Mouse (Mus musculus): ENCODE data around the gene Nol12. TPM values are rescaled to one million over a fixed set of nuclear protein-coding genes. Genes with fewer than 3 reads are reported as not detected.

Nol12 gene
- 10 to 100 TPM; 14.2 to 16.2 TPM for total RNA-seq (2021)

DNA sequence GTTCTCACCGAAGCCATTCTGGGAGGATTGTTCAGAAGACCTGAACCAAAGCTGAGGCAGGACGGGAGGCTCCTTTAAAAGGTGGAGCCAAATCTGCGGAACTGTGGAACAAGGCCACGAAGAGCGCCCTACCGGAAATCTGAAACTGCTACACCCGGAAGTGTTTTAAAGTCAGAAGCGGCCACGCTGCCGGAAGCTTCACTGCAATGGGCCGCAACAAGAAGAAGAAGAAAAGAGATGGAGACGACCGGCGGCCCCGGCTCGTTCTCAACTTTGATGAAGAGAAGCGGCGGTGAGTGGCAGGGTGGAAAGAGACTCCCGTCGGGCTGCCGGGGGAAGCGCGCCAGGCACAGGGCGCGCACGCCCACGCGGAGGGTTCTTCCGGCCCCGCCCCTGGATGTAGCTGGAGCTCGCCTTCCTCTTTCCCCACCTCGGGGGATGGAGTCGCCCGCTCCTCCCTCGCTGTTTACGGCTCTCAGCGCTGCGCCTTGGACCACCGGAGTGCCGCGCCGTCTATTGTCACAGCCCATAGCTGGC lies at the start of gene Nol12:
TSS of gene Nol12 (plus strand) at position 150 of the 537 bp plus-strand sequence.
- intact Hi-C loops (cut with DNase I) = loop anchor here (2.0 kb wide), 1 partner anchor 58 kb away; the partner anchor contains the start of gene Gga1
- DNase-seq = peak; percentile 85 to 87

DNA sequence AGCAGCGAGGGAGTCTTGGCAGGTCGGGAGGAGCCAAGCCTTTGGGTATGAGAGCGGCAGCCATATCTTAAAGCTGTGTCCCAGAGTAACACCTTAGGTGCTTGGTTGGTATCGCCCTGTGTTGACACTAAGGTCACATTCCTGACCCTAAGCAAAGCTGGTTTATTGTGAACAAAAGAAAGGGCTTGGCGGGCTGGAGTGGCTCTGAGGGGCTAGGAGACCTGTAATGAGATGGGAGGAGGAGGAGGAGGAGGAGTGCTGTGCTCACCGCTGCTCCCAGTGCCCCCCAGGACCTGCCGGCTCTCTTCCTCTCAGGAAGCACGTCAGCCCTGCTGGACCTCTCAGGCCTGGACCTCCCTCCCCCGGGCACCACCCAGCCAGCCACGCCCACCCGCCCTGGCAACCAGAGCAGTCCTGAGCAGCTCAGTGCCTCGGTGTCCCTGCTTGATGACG lies 45.3 kb upstream of the Nol12 start:
- intact Hi-C loops (cut with DNase I) = no loop called here
- no peak for DNase-seq

DNA sequence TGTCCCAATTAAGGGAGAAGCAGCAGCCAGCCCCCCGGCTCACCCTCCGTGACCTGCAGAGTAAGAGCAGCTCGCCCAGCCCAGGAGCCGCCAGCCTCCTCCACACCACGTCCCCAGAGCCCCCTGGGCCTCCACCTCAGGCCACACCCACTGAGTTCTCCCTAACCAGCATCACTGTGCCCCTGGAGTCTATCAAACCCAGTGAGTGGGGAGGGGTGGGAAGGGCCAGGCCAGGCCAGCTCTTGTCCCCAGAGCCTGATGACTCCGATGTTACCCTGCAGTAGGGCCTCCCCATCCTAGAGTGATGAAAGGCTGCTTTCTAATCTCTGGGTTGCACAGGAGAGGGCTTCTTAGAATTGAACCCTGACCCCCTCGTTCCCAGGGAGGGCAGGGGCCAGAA lies 42.3 kb upstream of the Nol12 start:
- DNase-seq = no peak
- intact Hi-C loops (cut with DNase I) = no loop called here

DNA sequence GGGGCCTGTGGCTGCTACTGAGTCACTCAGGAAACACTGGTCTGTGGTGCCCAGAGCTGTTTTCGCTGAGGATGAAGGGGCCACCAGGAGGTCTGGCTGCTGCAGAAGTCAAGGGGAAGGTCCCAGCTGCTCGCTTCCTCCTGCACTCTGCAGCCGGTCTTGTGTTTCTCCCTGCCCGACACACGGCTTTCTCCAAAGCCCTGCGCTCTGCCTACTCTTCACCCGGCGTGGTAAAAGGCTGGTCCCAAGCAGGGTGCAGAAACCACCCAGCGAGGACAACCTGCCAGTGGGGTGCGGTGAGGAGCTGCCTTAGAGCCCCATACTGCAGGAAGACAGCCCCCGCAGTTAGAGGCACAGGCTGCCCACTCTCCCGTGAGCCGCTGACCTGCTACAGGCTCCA lies 40.0 kb upstream of the Nol12 start:
- intact Hi-C loops (cut with DNase I) = no loop called here
- DNase-seq = no peak

DNA sequence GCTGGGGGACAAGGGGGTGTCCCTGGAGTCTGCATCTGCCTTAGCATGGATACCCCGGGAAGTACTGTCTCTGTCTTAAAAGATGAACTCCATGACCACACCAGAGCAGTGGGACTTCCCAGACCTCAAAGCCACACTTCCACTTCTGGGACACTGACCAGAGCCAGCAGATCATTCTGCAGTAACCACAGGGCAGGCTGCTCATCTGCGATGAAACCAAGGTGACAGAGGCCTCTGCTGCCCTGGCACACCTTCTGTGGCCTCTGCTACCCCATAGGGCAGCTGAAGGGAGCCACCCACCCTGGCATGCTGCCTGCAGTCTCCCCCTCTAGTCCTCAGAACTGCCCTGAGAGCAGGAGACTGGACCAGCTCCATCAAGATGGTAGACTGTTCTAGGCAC lies 39.0 kb upstream of the Nol12 start:
- intact Hi-C loops (cut with DNase I) = no loop called here
- no peak for DNase-seq

DNA sequence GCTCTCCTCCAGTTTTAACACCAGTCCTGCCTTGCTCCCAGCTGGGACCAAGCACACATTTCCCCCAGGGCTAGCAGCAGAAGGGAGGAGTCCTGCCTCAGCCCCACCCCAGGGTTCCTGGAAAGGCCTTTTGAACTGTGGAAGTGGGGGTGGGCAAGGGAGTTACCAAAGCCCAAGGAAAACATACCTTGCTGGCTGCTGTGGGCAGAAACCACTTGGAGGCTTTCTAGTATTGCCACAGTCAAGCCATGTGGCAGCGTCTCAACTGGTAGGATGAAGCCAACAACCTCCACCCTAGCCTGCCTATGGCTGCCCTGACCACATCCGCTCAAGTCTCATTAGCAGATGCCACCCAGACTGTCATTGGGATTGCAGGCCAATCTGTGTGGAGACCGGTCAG lies 38.6 kb upstream of the Nol12 start:
- intact Hi-C loops (cut with DNase I) = no loop called here

DNA sequence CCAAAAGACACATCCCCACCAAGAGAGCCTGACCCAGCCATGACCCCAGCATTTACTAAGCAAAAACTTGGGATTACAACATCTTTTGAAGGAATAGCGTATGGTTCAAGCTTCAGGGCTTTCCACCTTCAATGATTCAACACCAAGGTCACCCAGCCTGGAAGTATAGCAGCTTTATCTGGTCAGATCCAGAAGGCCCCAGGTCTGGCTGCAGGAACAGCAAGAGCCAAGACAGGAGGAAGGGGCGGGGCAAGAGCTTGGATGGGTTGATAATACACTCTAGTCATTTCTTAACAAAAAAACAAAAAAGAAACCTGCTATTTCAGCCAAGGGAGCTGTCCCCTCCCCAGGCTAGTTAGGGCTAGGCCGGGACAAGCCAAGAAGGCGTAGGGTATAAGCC lies 37.2 kb upstream of the Nol12 start:
- intact Hi-C loops (cut with DNase I) = no loop called here
- DNase-seq = no peak

More for the DNA sequence above, 38.6 kb upstream of the Nol12 start:
- no peak for DNase-seq

DNA sequence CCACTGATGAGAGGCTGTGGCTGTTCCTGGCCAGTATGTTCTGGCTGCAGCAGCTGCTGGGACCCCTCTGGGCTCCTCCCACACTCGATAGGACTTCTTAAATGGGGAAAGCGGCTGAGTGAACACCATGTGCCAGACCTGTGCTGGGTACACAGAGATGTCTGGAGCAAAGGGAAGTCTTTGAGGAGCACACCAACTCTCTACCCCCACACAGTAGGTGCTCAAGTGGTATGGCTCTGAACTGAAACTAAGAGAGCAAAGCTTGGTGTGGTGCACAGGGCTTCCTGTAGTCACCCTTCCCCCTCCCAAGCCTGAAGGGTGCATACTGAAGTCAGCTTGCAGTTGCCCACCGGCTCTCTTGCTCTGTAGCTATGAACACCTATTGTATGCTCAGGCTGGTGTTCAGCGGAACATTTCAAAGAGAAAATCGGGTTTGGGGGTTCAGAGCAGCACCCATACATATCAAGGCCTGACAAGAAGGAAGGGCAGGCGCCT lies 36.2 kb upstream of the Nol12 start:
- intact Hi-C loops (cut with DNase I) = no loop called here
- no peak for DNase-seq

DNA sequence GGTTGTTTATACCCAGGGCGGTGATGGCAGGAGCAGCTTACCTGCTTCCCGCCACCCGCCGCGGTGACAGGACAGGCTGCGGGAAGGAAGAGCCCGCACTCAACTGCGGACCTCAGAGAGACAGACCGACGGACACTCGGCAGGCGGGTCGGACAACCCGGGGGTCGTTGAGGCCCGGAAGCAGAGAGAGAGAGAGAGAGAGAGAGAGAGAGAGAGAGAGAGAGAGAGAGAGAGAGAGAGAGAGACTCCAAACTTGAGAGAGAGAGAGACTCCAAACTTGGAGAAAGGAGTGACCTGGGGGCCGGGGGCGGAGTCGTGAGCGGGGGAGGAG lies 35.4 kb upstream of the Nol12 start, which contains the start of gene Gm49510:
TSS of gene Gm49510 (plus strand) at position 259 of the 331 bp plus-strand sequence.
- intact Hi-C loops (cut with DNase I) = no loop called here
- no peak for DNase-seq

DNA sequence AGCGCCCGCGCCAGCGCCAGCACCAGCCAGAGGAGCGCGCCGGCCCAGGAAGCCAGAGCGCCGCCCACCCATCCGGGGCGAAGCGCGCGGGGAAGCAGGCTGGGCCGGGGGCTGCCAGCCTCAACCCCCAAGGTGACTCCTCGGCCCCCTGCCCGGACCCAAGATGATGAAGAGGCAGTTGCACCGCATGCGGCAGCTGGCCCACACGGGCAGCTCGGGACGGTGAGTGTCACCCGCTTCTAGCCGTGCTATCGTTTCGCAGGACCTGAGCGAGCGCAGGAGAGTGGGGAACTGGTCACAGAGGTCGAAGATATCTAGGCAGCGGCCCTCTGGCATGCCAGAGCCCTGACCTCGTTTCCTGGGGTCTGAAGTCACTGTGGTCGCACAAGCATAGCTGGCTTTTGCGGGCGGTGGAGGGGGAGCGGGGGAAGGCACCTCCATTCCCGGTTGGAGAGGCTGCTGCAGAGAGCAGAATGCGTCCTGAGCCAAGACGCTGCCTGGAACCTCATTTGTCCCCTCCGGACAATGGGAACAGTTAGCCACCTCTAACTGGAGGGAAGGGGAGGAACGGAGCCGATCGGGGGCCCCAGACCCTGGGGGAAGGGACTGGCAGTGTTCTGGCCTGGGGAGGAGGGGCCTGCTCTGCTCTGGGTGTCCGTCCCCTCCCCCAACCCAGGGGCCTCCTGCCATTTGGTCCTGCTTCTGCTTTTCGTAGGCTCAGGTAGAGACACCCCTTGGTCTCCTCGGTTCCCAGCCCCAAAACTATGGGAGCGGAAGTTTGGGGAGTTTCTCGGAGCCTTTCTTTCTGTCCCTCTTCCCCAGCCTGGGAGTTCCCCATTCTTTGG lies 34.8 kb upstream of the Nol12 start, which contains the start of gene Sh3bp1:
TSS of gene Sh3bp1 (plus strand) at position 29 of the 845 bp plus-strand sequence.
- DNase-seq = peak; percentile 67
- intact Hi-C loops (cut with DNase I) = loop anchor here (5.0 kb wide), 1 partner anchor 42 kb away; no protein-coding TSS in a partner anchor

DNA sequence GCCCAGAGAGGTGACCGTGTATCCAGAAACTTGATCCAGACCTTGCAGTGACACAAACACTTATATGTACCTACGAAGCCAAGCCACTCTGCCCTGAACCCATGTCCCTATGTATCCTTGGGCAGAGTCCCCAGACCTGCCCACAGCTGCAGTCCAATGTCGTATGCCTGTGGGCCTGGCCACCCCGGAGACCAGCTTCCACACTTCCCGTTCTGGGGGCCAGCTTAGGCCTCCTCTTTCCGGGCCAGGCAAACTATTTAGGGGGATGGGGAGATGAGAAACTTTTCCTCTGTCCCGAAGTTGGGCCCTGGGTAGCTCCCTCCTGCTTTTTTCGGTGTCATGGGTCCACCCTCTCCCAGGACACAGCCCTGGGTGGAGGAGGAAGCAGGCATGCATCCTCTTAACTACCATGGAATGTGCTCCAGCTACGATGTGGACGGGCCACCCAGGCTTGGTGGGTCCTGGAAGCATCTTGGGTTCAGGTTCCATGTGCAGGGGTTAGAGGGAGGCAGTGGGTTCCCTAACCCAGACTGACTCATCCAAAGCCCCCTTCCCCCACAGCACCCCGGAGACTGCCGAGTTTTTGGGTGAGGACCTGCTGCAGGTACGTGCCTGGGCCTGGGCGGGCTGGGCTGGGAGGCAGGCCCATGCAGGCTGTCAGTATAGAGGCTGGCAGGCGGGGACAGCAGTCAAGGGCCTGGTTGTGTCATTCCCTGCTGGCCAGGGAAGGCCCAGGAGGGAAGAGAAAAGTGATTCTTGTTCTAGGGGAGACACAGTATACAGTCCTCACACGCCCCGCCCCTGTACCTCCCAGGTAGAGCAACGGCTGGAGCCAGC lies 33.9 kb upstream of the Nol12 start:
- intact Hi-C loops (cut with DNase I) = loop anchor here (5.0 kb wide), 1 partner anchor 41 kb away; no protein-coding TSS in a partner anchor

DNA sequence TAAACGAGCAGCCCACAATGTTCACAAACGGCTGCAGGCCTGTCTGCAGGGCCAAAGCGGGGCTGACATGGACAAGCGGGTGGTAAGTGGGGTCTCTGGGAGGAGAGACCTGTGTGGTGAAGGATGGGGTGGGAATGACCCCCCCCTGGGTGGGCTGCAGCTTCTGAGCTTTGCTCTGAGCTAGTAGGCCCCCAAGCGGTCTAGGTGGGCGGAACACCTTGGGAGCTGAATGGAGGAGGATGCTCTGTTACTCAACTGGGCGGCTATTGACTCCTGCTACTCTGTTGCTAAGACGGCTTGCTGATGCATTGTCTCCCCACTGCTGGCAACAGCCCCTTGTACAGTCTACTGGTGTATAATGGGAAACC lies 33.3 kb upstream of the Nol12 start:
- intact Hi-C loops (cut with DNase I) = loop anchor here (5.0 kb wide), 1 partner anchor 41 kb away; no protein-coding TSS in a partner anchor
- no peak for DNase-seq

More for the DNA sequence above, 33.9 kb upstream of the Nol12 start:
- no peak for DNase-seq

DNA sequence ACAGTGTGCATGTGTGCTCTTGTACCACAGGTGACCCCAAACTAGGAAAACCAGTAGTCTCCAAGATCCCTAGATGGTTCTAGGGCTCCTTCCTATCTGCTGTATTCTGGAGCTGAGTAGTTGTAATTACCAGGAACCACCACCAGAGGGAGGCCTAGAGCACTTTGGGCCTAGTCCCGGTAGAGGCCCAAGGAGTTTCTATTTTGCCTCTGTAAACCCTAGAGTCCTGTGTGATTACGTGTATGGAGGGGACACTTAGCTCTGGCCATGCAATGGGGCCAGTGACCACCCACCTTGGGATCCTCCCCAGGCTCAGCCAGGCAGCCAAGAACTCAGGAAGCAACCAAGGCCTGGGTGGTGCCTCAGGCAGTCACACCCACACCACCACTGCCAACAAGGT lies 31.5 kb upstream of the Nol12 start:
- intact Hi-C loops (cut with DNase I) = loop anchor here (5.0 kb wide), 1 partner anchor 39 kb away; no protein-coding TSS in a partner anchor
- peak; percentile 86 for DNase-seq

DNA sequence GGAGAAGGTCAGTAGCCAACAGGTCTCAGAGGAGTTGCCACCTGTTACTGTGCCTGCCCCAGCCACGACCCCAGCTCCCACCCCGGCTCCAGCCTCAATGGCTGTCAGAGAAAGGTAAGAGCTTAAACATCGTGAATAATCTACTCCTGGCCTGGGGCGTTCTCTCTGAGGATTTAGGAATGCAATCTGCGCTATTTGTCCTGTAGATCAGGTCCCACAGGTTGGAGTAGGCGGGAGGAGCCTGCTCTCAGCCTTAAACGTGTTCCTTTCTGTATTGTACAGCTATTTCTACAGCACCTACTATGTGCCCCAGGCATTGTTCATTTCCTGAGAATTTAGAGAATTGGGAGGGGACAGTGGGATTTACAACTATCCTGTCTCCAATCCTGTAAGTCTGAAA lies 26.3 kb upstream of the Nol12 start:
- intact Hi-C loops (cut with DNase I) = no loop called here
- no peak for DNase-seq

DNA sequence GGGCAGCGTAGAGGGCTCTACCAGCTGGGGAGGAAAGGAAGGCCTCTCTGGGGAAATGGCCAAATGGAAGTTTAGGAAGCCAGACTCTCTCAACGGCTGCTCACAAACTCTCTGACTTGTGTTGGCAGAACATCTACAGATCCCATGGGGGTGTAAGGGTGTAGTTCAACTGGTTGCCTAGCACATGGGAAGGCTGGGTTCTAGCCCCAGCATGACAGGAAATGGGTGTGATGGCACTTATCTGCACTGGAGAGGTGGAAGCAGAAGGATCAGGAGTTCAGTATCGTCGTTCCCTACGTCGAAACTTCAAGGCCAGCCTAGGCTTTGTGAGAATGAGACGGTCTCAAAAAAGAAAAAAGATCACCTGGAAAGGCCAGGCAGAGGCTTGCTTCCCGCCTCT lies 25.8 kb upstream of the Nol12 start:
- intact Hi-C loops (cut with DNase I) = no loop called here
- no peak for DNase-seq

DNA sequence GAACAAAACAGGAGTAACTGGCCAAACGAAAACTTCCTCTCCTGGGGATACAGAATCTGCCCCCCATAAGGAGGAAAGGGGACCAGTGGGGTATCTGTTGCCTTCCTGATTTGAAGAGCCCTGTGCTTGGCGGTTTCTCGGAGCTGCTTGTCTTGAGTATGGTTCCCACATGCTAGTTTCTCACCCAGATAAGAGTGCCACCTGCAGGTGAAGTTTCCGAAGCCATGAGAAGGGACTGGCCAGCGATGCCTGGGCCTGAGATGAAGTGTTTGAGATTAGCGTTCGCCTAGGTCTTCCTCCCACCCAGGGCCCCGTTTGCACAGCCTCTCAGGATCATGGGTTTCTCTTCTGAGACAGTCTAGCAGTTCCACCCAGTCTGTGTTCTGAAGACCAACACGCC lies 22.7 kb upstream of the Nol12 start:
- intact Hi-C loops (cut with DNase I) = no loop called here
- DNase-seq = no peak

DNA sequence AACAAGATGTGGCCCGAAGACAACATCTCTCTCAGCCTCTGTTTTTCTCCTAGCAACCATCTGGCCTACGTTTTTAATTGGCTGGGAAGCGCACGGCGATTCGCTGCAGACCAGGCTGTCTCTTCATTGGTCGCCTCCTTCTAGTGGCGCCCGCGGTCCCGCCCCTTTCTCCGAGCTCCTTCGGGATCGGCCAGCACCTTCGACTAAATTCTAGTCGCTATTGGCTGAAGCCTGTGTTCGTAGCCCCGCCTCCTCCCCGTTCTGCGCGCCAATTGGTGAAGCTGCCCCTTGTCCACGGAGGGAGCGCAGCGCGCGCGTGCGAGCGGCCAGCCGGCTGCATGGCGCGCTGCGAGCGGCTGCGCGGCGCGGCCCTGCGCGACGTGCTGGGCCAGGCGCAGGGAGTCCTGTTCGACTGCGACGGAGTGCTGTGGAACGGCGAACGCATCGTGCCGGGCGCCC lies 21.1 kb upstream of the Nol12 start, which contains the start of gene Pdxp:
TSS of gene Pdxp (plus strand) at position 288 of the 459 bp plus-strand sequence.
- intact Hi-C loops (cut with DNase I) = no loop called here
- peak; percentile 85 to 86 for DNase-seq

DNA sequence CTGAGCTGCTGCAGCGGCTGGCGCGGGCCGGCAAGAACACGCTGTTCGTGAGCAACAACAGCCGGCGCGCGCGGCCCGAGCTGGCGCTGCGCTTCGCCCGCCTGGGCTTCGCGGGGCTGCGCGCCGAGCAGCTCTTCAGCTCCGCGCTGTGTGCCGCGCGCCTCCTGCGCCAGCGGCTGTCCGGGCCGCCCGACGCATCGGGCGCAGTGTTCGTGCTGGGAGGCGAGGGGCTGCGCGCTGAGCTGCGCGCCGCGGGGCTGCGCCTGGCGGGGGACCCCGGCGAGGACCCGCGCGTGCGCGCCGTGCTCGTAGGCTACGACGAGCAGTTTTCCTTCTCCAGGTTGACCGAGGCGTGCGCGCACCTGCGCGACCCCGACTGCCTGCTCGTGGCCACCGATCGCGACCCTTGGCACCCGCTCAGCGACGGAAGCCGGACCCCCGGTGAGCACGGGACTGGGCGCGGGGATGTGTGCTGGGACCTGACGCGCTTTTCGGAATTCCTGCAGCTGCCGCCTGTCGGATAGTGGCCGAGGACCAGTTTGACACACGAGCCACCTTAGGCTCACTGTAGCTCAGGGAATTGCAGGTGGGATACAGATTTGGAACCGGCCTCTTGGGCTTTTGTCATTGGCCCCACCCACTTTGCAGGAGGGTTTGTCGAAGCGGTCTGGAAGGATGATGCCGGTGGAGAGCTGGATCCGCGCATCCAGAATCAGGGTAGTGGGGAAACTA lies 20.5 kb upstream of the Nol12 start:
- intact Hi-C loops (cut with DNase I) = no loop called here
- DNase-seq = no peak

DNA sequence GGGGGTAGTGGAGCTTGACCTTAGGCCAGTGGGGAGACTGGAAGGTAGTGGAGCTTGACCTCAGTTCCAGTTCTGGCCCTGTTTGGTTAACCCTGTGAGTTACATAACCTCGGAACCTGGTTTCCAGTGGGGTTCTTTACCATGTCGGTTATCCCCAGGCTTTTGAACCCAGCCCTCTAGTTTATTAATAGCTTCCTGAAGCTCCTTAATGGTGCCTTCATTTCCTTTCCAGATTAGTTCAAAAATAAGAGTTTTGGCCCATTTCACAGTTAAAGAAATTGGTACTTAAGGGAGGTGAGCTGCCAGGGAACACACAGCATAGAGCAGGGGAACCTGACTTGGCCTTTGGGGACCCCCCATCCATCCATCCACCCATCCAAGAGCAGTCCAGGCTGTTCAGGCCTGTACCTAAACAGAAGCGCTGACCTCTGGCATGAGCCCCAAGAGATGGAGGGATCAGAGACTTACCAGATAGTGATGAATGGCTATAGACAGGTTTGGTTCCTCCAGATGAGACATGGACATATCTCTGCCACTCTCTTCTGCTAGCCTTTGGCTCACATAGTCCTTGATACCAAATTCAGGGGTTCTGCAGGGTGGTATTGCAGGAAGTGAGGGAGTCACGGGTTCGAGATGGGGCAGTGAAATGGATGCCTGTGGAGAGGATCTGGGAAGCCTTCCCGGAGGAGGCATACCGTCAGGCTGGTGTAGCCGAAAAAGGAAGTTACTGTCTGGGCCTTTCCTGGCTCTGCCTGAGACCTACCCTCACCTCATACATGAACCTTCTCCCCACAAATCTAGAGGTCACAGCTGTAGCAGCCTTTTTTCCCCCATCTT lies 19.7 kb upstream of the Nol12 start:
- intact Hi-C loops (cut with DNase I) = loop anchor here (1.0 to 5.0 kb wide), 4 partner anchors 16 to 157 kb away; no protein-coding TSS in a partner anchor

More for the DNA sequence above, 19.7 kb upstream of the Nol12 start:
- DNase-seq = no peak

All from heart, postnatal 36 days (tissue).